Mouse (Mus musculus) intestine, embryonic 15.5 days (tissue): Measurements from ENCODE around the gene Smyd3. TPM values are rescaled to one million over a fixed set of nuclear protein-coding genes. Genes with fewer than 3 reads are reported as not detected.

Experiments
- ATAC-seq: fragments of 200-750 bp; cut with Nextera tagmentation; 2 replicates; pipeline ENCODE4 v1.8.0; 2017; ENCODE audit warnings: moderate TSS enrichment, moderate library complexity
- H3K27ac ChIP-seq: fragments of 300-500 bp; sonication (generic); 2 replicates; pipeline ENCODE4 v1.5.1; 2015; ENCODE audit warnings: mild to moderate bottlenecking, inconsistent platforms
- H3K27me3 ChIP-seq: fragments of 300-500 bp; sonication (generic); replicated peaks from 2 replicates; pipeline ENCODE4 v1.6.1; 2015; ENCODE audit warnings: inconsistent platforms
- H3K36me3 ChIP-seq: fragments of 300-500 bp; sonication (generic); 2 replicates; pipeline ENCODE4 v1.6.1; 2015; ENCODE audit warnings: inconsistent platforms
- H3K4me1 ChIP-seq: fragments of 300-500 bp; sonication (generic); replicated peaks from 2 replicates; pipeline ENCODE4 v1.6.1; 2015; ENCODE audit warnings: inconsistent platforms
- H3K4me2 ChIP-seq: fragments of 300-500 bp; sonication (generic); replicated peaks from 2 replicates; pipeline ENCODE4 v1.6.1; 2015; ENCODE audit warnings: mild to moderate bottlenecking, inconsistent platforms
- H3K4me3 ChIP-seq: fragments of 300-500 bp; sonication (generic); replicated peaks from 2 replicates; pipeline ENCODE4 v1.5.1; 2015; ENCODE audit warnings: inconsistent platforms
- H3K9ac ChIP-seq: fragments of 300-500 bp; sonication (generic); 2 replicates; pipeline ENCODE4 v1.6.1; 2015; ENCODE audit warnings: inconsistent platforms
- H3K9me3 ChIP-seq: fragments of 300-500 bp; sonication (generic); 2 replicates; pipeline ENCODE4 v1.6.1; 2016; ENCODE audit warnings: inconsistent platforms
- WGBS: fragments of 180-500 bp; shearing (Covaris S2); methylation state at CpG from one replicate; pipeline ENCODE4 v1.1.7; 2015; 5-methylcytosine and 5-hydroxymethylcytosine counted together
- polyA plus RNA-seq: library from polyadenylated mRNA; unstranded; fragments of >200 nt; fragmentation: Nextera tagmentation; extraction: Ambion mirVana; gene quantifications from 2 replicates; pipeline ENCODE4 v1.2.1, GENCODE M21; 2015

Gene Smyd3
- polyA plus RNA-seq, 1 experiment from 2014 or later, result 18.1 TPM

DNA sequence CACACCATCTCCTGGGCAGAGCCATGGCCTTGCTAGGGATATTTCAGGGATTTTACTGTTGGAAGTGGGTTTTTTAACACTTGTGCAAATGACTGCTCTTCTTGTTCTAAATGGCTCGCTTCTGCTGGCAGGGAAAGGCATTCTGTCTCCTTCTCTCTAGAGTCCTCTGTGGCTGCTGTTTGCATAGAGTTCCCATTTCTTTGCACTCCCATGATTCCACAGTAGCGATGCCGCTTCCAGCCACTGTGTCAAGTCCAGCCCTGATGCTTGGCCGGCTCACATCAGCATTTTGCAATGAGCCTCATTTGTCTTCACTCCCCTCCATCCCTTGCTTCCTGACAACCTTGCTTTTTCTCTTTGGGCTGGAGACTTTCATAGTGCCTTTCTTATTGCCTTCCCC lies 528.4 kb downstream of the Smyd3 start:
- WGBS, result 76% methylated on average over 4 of the region's 4 CpGs
- Histone ChIP-seq H3K9me3 (no peaks in the 10 kb centered on the region), H3K27me3 (no peaks in the 10 kb centered on the region), H3K4me3 (no peak overlapping the region), H3K4me1 (no peaks in the 10 kb centered on the region), H3K4me2 (no peak overlapping the region), H3K9ac (no peak overlapping the region), H3K36me3 (no peaks in the 10 kb centered on the region), H3K27ac (no peak overlapping the region)
- no peak for ATAC-seq

DNA sequence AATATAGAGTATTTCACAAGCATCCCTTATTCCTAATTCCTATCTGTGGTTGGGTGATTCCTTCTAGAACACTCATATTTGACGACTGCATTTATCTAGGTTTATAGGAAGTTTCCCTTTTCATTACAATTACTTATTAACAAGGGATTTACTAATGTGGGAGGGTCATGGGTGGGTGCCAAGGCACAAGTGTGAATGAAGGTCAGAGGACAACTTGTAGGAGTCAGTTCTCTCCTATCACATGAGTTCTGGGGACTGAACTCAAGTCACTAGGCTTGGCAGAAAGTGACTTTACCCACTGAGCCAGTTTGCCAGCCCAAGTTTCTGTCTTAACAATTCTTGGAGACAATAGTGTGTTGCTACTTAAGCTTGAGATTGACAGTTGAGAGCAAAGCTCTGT lies 529.7 kb downstream of the Smyd3 start:
- 64% methylated on average over 1 of the region's 1 CpGs for WGBS
- no peaks in the 10 kb centered on the region for H3K9me3 ChIP-seq
- no peak overlapping the region for H3K9ac ChIP-seq
- H3K4me1 ChIP-seq, result no peaks in the 10 kb centered on the region
- ATAC-seq, result no peak
- no peaks in the 10 kb centered on the region for H3K36me3 ChIP-seq
- no peak overlapping the region for H3K4me2 ChIP-seq
- no peak overlapping the region for H3K4me3 ChIP-seq
- no peaks in the 10 kb centered on the region for H3K27me3 ChIP-seq
- H3K27ac ChIP-seq, result no peak overlapping the region

DNA sequence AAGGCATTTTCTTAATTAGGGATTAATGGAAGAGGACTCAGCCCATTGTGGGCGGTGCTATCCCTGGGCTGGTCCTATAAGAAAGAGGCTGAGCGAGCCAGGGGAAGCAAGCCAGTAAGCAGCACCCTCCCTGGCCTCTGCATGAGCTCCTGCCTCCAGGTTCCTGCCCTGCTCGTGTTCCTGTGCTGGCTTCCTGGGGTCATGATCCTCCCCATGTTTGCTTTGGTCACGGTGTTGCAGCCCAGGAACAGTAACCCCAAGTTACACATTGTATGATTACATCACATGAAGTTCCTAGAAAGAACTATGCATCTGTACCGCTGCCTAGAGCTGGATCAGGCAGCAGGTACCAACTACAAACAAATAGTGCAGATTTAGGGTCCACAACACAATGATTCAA lies 536.2 kb downstream of the Smyd3 start:
- H3K36me3 ChIP-seq, result no peaks in the 10 kb centered on the region
- H3K9me3 ChIP-seq, result no peaks in the 10 kb centered on the region
- no peak overlapping the region for H3K4me3 ChIP-seq
- no peaks in the 10 kb centered on the region for H3K27me3 ChIP-seq
- WGBS, result 80% methylated on average over 5 of the region's 5 CpGs
- H3K4me1 ChIP-seq, result peaks cover 6% of the 10 kb centered on the region; the same call in 1 of the 2 replicates
- H3K9ac ChIP-seq, result no peak overlapping the region
- no peak overlapping the region for H3K27ac ChIP-seq
- ATAC-seq, result no peak
- no peak overlapping the region for H3K4me2 ChIP-seq

DNA sequence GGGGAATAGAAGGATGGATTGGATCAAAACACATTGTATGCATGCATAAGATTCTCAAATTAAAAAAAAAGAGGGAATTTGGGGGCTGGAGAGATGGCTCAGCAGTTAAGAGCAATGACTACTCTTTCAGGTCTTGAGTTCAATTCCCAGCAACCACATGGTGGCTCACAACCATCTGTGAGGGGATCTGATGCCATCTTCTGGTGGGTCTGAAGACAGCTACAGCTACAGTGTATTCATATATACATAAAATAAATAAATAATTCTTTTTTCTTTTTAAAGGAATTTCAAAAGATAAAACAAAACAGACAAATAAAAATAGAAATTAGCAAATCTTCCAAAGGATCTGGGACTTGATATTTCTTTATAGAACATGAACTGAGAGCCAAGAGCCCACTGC lies 537.7 kb downstream of the Smyd3 start:
- Histone ChIP-seq H3K27me3 (no peaks in the 10 kb centered on the region), H3K9me3 (no peaks in the 10 kb centered on the region), H3K27ac (no peak overlapping the region), H3K9ac (no peak overlapping the region), H3K4me1 (peaks cover 6% of the 10 kb centered on the region; the same call in 1 of the 2 replicates), H3K36me3 (no peaks in the 10 kb centered on the region), H3K4me3 (no peak overlapping the region), H3K4me2 (no peak overlapping the region)
- no peak for ATAC-seq

DNA sequence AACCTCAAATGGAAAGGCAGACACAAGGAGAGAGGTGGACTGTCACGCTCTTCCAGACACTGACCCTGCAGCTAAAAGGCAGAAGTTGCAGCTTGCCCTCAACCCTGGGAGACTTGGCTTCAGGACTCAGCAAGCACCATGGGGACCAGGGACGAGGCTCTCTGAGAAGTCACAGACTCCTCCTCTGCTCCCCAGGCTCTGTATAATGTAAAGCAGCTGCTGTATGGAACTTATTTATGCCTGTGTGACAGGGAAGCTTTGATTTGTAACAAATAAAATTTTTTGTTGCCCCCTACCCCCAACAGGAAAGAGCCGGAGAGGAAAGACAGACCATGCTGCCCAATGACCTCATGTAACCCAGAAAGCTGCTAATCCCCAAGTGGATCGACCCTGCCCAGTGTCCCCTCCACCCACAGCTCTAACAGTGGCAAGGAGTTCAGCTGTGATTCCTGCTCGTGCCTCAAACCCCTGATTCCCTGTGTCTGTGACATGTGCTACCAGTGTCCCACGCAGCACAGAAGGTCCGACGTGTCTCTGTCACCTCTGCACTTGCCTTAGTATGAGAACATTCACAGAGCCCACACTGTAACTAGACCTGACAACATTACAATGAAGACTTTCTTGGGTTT lies 539.1 kb downstream of the Smyd3 start:
- H3K27ac ChIP-seq, result peak overlapping the region; percentile 32; the same call in 1 of the 2 replicates
- no peaks in the 10 kb centered on the region for H3K36me3 ChIP-seq
- H3K4me2 ChIP-seq, result no peak overlapping the region
- H3K9ac ChIP-seq, result no peak overlapping the region
- H3K9me3 ChIP-seq, result no peaks in the 10 kb centered on the region
- 40% methylated on average over 8 of the region's 8 CpGs for WGBS
- peaks cover 6% of the 10 kb centered on the region; the same call in 1 of the 2 replicates for H3K4me1 ChIP-seq
- no peak overlapping the region for H3K4me3 ChIP-seq
- no peaks in the 10 kb centered on the region for H3K27me3 ChIP-seq
- peak; percentile 53; the same call in 1 of the 2 replicates for ATAC-seq

DNA sequence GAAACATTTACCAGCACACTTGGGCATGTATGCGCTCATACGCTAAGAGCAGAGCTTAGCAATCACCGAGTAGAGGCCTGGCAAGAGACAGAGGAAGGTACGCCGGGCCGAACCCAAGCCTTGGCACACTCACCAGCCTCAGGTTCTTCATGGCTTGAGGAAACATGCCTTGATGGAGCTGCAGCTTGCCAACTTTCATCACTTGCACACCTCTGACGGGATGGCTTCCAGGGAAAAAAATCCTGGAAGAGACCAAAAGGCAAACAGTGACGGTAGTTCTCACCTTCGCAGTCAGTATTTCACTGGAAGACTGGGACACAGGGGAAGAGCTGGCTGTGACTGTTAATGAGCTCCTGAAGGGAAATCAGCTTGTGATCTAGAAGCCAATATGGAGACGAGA lies 545.8 kb downstream of the Smyd3 start:
- Histone ChIP-seq H3K4me2 (no peak overlapping the region), H3K27me3 (no peaks in the 10 kb centered on the region), H3K4me1 (no peaks in the 10 kb centered on the region; the same call in 1 of the 2 replicates), H3K9ac (no peak overlapping the region), H3K9me3 (no peaks in the 10 kb centered on the region), H3K4me3 (no peak overlapping the region), H3K27ac (no peak overlapping the region), H3K36me3 (no peaks in the 10 kb centered on the region)
- 92% methylated on average over 10 of the region's 10 CpGs for WGBS
- ATAC-seq, result no peak

DNA sequence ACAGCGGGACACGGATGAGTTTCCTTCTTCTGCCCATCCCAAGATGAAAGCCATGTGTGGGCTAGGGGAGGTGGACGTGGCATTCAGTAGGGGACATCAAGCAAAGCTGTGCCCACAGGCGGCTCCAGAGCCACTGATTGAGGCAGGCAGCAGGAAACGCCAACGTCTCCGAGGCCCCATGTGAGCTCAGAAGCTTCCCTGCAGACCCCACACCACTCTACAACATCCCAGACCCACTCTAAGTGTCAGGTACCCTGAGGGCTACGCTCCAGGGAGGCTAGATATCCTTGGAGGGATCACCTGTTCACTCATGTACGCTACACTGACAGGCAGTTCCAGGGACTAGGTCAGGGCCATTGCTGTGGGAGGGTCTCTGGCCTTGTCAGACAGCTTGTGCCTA lies 556.2 kb downstream of the Smyd3 start:
- Histone ChIP-seq H3K9me3 (no peaks in the 10 kb centered on the region), H3K27me3 (no peaks in the 10 kb centered on the region), H3K9ac (no peak overlapping the region), H3K4me3 (no peak overlapping the region), H3K4me2 (no peak overlapping the region), H3K27ac (no peak overlapping the region), H3K36me3 (no peaks in the 10 kb centered on the region), H3K4me1 (0 out of 2 replicates have a peak, but pooled peaks cover 7% of the 10 kb centered on the region)
- no peak for ATAC-seq
- WGBS, result 78% methylated on average over 9 of the region's 9 CpGs

DNA sequence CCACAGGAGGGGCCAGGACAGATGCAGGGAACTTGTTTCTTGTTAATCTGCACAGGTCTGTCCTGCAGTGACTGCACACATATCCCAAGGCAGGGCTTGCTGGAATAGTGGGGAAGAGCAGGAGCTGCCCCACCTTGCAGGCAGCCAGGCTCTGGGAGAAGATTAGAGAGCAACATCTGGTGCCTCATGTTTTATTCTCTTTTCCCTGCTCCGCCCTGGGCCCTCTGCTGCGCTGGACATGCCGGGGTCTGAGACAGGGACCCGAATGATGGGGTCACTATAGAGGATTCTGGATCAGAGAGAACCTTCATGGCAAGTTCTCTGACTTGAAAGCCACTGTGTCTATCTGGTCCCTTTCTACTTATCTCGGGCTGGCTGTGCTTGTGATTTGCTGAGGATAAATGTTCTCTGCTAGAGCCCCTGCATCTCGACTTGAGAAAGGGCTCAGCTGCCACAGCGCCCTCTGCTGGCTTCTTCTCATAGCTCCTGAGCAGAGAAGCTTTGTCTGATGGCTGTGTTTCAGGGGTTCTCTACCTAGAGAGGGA lies 557.8 kb downstream of the Smyd3 start:
- H3K4me3 ChIP-seq, result no peak overlapping the region
- H3K4me2 ChIP-seq, result no peak overlapping the region
- no peaks in the 10 kb centered on the region for H3K9me3 ChIP-seq
- WGBS, result 38% methylated on average over 7 of the region's 7 CpGs
- H3K4me1 ChIP-seq, result 0 out of 2 replicates have a peak, but pooled peaks cover 7% of the 10 kb centered on the region
- no peaks in the 10 kb centered on the region for H3K27me3 ChIP-seq
- no peak overlapping the region for H3K27ac ChIP-seq
- no peak overlapping the region for H3K9ac ChIP-seq
- no peaks in the 10 kb centered on the region for H3K36me3 ChIP-seq
- ATAC-seq, result peak; percentile 45; the same call in 1 of the 2 replicates

DNA sequence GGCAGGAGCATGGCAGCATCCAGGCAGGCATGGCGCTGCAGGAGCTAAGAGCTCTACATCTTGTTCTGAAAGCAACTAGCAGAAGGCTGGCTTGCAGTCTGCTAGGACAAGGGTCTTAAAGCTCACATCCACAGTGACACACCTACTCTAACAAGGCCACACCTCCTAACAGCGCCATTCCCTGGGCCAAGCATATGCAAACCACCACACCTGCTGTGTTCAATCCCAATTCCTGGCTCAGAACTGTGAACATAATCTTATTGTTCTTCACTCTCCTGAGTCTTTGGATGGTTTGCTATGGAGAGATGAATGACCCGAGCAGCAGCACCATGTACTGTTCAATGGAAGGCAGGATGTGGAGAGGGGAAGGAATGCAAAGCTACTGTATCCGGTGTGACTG lies 559.2 kb downstream of the Smyd3 start:
- Histone ChIP-seq H3K36me3 (no peaks in the 10 kb centered on the region), H3K27me3 (no peaks in the 10 kb centered on the region), H3K27ac (no peak overlapping the region), H3K9me3 (no peaks in the 10 kb centered on the region), H3K4me1 (0 out of 2 replicates have a peak, but pooled peaks cover 7% of the 10 kb centered on the region), H3K9ac (no peak overlapping the region), H3K4me3 (no peak overlapping the region), H3K4me2 (no peak overlapping the region)
- ATAC-seq, result no peak
- 88% methylated on average over 4 of the region's 4 CpGs for WGBS

DNA sequence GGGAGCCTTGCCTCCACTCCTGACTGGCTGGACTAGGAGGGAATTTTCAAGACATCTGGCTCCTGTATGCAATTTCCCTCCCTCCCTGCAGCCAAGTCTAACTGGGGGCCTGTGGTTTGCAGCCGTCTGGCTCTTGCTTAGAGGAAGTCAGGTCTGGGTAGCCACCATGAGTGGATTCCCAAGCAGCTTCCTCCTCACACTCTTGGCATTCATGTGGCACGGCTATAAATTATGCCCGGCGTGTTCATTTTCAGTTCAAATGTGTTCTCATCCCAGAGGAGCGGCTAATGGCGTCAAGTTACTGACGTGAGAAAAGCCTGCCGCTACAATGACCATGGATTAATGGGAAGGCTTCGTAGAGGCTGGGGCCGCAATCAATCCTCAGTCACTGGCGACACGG lies 564.9 kb downstream of the Smyd3 start:
- no peaks in the 10 kb centered on the region for H3K36me3 ChIP-seq
- no peaks in the 10 kb centered on the region for H3K27me3 ChIP-seq
- H3K9me3 ChIP-seq, result no peaks in the 10 kb centered on the region
- no peak overlapping the region for H3K4me3 ChIP-seq
- H3K4me2 ChIP-seq, result no peak overlapping the region
- H3K4me1 ChIP-seq, result no peaks in the 10 kb centered on the region
- WGBS, result 53% methylated on average over 12 of the region's 12 CpGs
- no peak for ATAC-seq
- H3K27ac ChIP-seq, result no peak overlapping the region
- H3K9ac ChIP-seq, result no peak overlapping the region

DNA sequence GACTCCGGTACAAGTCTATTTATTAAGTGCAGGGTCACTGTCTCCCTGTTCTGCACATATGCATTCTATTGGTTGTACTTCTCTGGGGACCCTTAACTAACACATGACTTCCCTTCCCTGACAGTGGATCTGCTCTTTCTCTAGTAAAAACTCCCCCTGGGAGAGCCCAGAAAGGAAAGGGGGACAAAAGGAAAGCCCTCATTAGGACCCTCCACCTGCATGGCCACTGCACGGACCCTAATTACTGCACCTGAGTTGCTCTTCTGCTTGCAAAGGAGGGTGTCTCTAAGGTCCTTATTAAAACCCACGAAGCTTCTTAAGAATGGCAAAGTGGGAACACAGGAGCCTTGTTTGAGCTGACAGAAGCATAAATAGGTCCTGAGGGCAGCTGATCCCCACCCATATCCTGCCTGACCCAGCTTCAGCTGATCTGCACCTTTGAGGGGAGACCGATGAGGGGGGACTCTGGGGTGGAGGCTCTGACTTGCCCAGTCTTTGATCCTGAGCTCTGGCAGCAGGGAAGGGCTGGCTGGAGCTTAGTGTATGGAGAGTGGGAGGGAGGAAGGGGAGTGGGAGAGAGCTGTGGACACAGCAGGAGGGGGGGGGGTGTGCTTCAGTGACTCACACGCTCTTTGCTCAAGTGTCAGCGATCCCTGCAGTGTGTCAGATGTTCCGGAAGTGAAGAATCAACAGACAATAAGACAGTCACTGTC lies 575.4 kb downstream of the Smyd3 start:
- H3K4me2 ChIP-seq, result no peak overlapping the region
- no peak overlapping the region for H3K9ac ChIP-seq
- WGBS, result 31% methylated on average over 7 of the region's 7 CpGs
- no peaks in the 10 kb centered on the region for H3K36me3 ChIP-seq
- H3K4me3 ChIP-seq, result no peak overlapping the region
- H3K4me1 ChIP-seq, result peaks cover 4% of the 10 kb centered on the region
- H3K9me3 ChIP-seq, result no peaks in the 10 kb centered on the region
- peak; percentile 49 for ATAC-seq
- H3K27ac ChIP-seq, result no peak overlapping the region
- H3K27me3 ChIP-seq, result no peaks in the 10 kb centered on the region

DNA sequence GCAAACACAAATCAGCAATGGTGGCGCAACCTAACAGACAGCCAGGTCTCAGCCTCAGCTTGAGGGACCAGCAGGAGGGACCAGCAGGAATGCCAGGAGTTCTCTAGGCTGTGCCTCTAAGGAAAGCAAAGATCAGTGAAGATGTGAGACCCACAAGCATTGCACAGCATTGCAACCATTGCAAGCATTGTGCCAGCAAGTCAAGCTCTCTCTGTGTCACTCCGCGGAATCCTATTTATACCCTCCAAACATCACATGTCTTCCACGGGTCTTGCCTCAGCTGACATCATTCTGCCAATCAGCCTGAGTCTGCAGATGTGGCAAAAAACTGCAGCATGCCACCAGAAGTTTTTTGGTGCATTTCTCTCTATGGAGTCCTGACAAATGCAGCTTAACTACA lies 577.5 kb downstream of the Smyd3 start:
- Histone ChIP-seq H3K4me3 (no peak overlapping the region), H3K9me3 (no peaks in the 10 kb centered on the region), H3K4me2 (no peak overlapping the region), H3K27ac (no peak overlapping the region), H3K4me1 (peaks cover 4% of the 10 kb centered on the region), H3K36me3 (no peaks in the 10 kb centered on the region), H3K27me3 (no peaks in the 10 kb centered on the region), H3K9ac (no peak overlapping the region)
- no peak for ATAC-seq
- 88% methylated on average over 4 of the region's 4 CpGs for whole genome bisulfite sequencing

DNA sequence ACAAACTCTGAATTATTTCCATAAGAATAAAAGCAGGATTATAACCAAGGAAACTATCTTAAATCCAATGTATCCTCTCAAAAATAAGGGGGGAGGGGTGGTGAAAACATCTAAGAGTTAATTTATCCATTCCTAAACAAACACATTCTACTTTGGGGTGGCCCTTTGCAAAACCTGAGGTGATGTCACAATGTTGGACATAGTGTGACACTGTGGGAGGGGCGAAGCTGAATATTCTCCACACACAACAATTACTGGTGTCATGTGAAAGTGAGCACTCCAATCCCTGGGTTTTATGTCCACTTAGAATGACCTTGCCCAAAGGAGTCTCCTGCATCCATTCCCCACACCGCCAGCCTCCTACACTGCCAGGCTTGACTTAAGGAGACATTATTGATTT lies 580.9 kb downstream of the Smyd3 start:
- Histone ChIP-seq H3K36me3 (no peaks in the 10 kb centered on the region), H3K27ac (no peak overlapping the region), H3K9me3 (no peaks in the 10 kb centered on the region), H3K27me3 (no peaks in the 10 kb centered on the region), H3K4me3 (no peak overlapping the region), H3K4me2 (no peak overlapping the region), H3K9ac (no peak overlapping the region), H3K4me1 (no peaks in the 10 kb centered on the region)
- WGBS, result 91% methylated on average over 2 of the region's 2 CpGs
- no peak for ATAC-seq
